Mouse (Mus musculus) bone marrow macrophage, adult 2 months (primary cell): ENCODE measurements around the gene Camkmt. TPM values are rescaled to one million over a fixed set of nuclear protein-coding genes. Genes with fewer than 3 reads are reported as not detected.
A peak's percentile ranks its signal among the peaks of the same experiment; 100 is the strongest.

ENCODE experiments used
- H3K27ac ChIP-seq: 2 replicates; pipeline ENCODE4 v1.5.1; 2012; ENCODE audit warnings: low read depth, low read length; ENCODE audit not compliant: insufficient read depth
- H3K4me1 ChIP-seq: 2 replicates; pipeline ENCODE4 v1.6.1; 2012; ENCODE audit warnings: low read length; ENCODE audit not compliant: control insufficient read depth, insufficient read depth
- H3K4me3 ChIP-seq: 2 replicates; pipeline ENCODE4 v1.5.1; 2012; ENCODE audit warnings: mild to moderate bottlenecking, low read length, moderate library complexity; ENCODE audit not compliant: insufficient read depth
- CTCF ChIP-seq: IDR thresholded peaks from 2 replicates; pipeline ENCODE4 v1.5.1; 2012; ENCODE audit warnings: low read depth, mild to moderate bottlenecking, low read length, moderate library complexity
- POLR2A ChIP-seq: IDR thresholded peaks from 2 replicates; pipeline ENCODE4 v1.6.1; 2012; ENCODE audit warnings: mild to moderate bottlenecking, low read depth, low read length, borderline replicate concordance
- polyA plus RNA-seq: library from polyadenylated mRNA; stranded (reverse); fragments of >200 nt; gene quantifications from 2 replicates; pipeline ENCODE4 v1.2.4, GENCODE M21; 2012; ENCODE audit not compliant: missing spikeins, insufficient read depth, insufficient read length

The Camkmt gene
- polyA plus RNA-seq, 1 experiment = 10.8 TPM

- no peak overlapping the region for H3K4me3 ChIP-seq
- H3K27ac ChIP-seq = no peak overlapping the region
- H3K4me1 ChIP-seq = peaks cover 4% of the 10 kb centered on the region
- no peak for TF ChIP-seq CTCF
- TF ChIP-seq POLR2A = no peak
Measured at GRCm38 (mm10) chr17:85088401-85088800, 2.0 kb upstream of the Camkmt start.

- Histone ChIP-seq H3K4me1 (peaks cover 4% of the 10 kb centered on the region), H3K4me3 (no peak overlapping the region), H3K27ac (no peak overlapping the region)
- TF ChIP-seq CTCF = no peak
- TF ChIP-seq POLR2A = no peak
Measured at GRCm38 (mm10) chr17:85089011-85089410, 1.3 kb upstream of the Camkmt start.

GRCm38 (mm10) chr17:85089621-85090020 is 731 bp upstream of the Camkmt start:
- Histone ChIP-seq H3K4me3 (peak overlapping the region; percentile 75), H3K27ac (peak overlapping the region; percentile 47; the same call in 1 of the 2 replicates), H3K4me1 (peaks cover 4% of the 10 kb centered on the region)
- TF ChIP-seq POLR2A (no peak), CTCF (no peak)

- Histone ChIP-seq H3K4me1 (peaks cover 4% of the 10 kb centered on the region), H3K4me3 (no peak overlapping the region), H3K27ac (no peak overlapping the region)
- TF ChIP-seq POLR2A (no peak), CTCF (no peak)
Measured at GRCm38 (mm10) chr17:85091762-85092161, 1.4 kb downstream of the Camkmt start.

GRCm38 (mm10) chr17:85096396-85096795 is 6.0 kb downstream of the Camkmt start:
- H3K4me1 ChIP-seq = no peaks in the 10 kb centered on the region
- no peak for TF ChIP-seq POLR2A
- TF ChIP-seq CTCF = no peak
- no peak overlapping the region for H3K4me3 ChIP-seq
- H3K27ac ChIP-seq = no peak overlapping the region

- H3K4me3 ChIP-seq = no peak overlapping the region
- no peak overlapping the region for H3K27ac ChIP-seq
- no peaks in the 10 kb centered on the region for H3K4me1 ChIP-seq
- TF ChIP-seq CTCF (no peak), POLR2A (no peak)
Measured at GRCm38 (mm10) chr17:85098677-85099323, 8.4 kb downstream of the Camkmt start.

- TF ChIP-seq POLR2A (no peak), CTCF (no peak)
- no peaks in the 10 kb centered on the region for H3K4me1 ChIP-seq
- H3K27ac ChIP-seq = no peak overlapping the region
- H3K4me3 ChIP-seq = no peak overlapping the region
Measured at GRCm38 (mm10) chr17:85100232-85100631, 9.9 kb downstream of the Camkmt start.

GRCm38 (mm10) chr17:85101751-85102150 is 11.4 kb downstream of the Camkmt start:
- Histone ChIP-seq H3K4me1 (no peaks in the 10 kb centered on the region), H3K27ac (no peak overlapping the region), H3K4me3 (no peak overlapping the region)
- no peak for TF ChIP-seq POLR2A
- no peak for TF ChIP-seq CTCF

- Histone ChIP-seq H3K4me1 (no peaks in the 10 kb centered on the region), H3K27ac (no peak overlapping the region), H3K4me3 (no peak overlapping the region)
- TF ChIP-seq CTCF = no peak
- no peak for TF ChIP-seq POLR2A
Measured at GRCm38 (mm10) chr17:85103310-85103709, 13.0 kb downstream of the Camkmt start.

- no peak overlapping the region for H3K4me3 ChIP-seq
- H3K27ac ChIP-seq = no peak overlapping the region
- TF ChIP-seq POLR2A = no peak
- TF ChIP-seq CTCF = no peak
- no peaks in the 10 kb centered on the region for H3K4me1 ChIP-seq
Measured at GRCm38 (mm10) chr17:85110640-85111039, 20.3 kb downstream of the Camkmt start.

GRCm38 (mm10) chr17:85113441-85113840 is 23.1 kb downstream of the Camkmt start:
- no peak for TF ChIP-seq POLR2A
- TF ChIP-seq CTCF = no peak
- Histone ChIP-seq H3K4me3 (no peak overlapping the region), H3K27ac (no peak overlapping the region), H3K4me1 (no peaks in the 10 kb centered on the region)

GRCm38 (mm10) chr17:85116643-85117042 is 26.3 kb downstream of the Camkmt start:
- TF ChIP-seq POLR2A (no peak), CTCF (no peak)
- no peak overlapping the region for H3K27ac ChIP-seq
- H3K4me3 ChIP-seq = no peak overlapping the region
- H3K4me1 ChIP-seq = no peaks in the 10 kb centered on the region
